Mouse (Mus musculus) heart, postnatal 0 days (tissue): ENCODE results near the gene Tubb3. TPM values are rescaled to one million over a fixed set of nuclear protein-coding genes. Genes with fewer than 3 reads are reported as not detected.

Experiments used
- ATAC-seq: fragments of 200-750 bp; cut with Nextera tagmentation; 2 replicates; pipeline ENCODE4 v1.8.0; 2017; ENCODE audit warnings: low read depth, moderate number of reproducible peaks, moderate library complexity; ENCODE audit not compliant: insufficient read depth
- DNase-seq: peaks from one replicate; pipeline ENCODE4 v3.0.0-alpha.2; 2016; ENCODE audit warnings: low spot score
- H3K27ac ChIP-seq: fragments of 300-500 bp; sonication (generic); 2 replicates; pipeline ENCODE4 v1.5.1; 2014; ENCODE audit warnings: low read depth, mild to moderate bottlenecking
- H3K27me3 ChIP-seq: fragments of 300-500 bp; sonication (generic); 2 replicates; pipeline ENCODE4 v1.6.1; 2014; ENCODE audit warnings: low read length, mixed read lengths; ENCODE audit not compliant: control insufficient read depth, insufficient read depth
- H3K36me3 ChIP-seq: fragments of 300-500 bp; sonication (generic); replicated peaks from 2 replicates; pipeline ENCODE4 v1.6.1; 2014; ENCODE audit warnings: low read length, mixed read lengths; ENCODE audit not compliant: control insufficient read depth, insufficient read depth
- H3K4me1 ChIP-seq: fragments of 300-500 bp; sonication (generic); 2 replicates; pipeline ENCODE4 v1.6.1; 2014; ENCODE audit warnings: antibody characterized with exemption; ENCODE audit not compliant: control insufficient read depth, insufficient read depth
- H3K4me2 ChIP-seq: fragments of 300-500 bp; sonication (generic); 2 replicates; pipeline ENCODE4 v1.6.1; 2014; ENCODE audit warnings: low read depth, mild to moderate bottlenecking, low read length, moderate library complexity
- H3K4me3 ChIP-seq: fragments of 300-500 bp; sonication (generic); 2 replicates; pipeline ENCODE4 v1.5.1; 2014; ENCODE audit warnings: low read depth, low read length
- H3K9ac ChIP-seq: fragments of 300-500 bp; sonication (generic); replicated peaks from 2 replicates; pipeline ENCODE4 v1.6.1; 2014; ENCODE audit warnings: low read depth, low read length, mixed read lengths
- H3K9me3 ChIP-seq: fragments of 300-500 bp; sonication (generic); replicated peaks from 2 replicates; pipeline ENCODE4 v1.6.1; 2016; ENCODE audit warnings: low read length; ENCODE audit not compliant: control insufficient read depth
- CTCF ChIP-seq: IDR thresholded peaks from 2 replicates; pipeline ENCODE4 v1.5.1; 2016; ENCODE audit warnings: antibody characterized with exemption, control low read depth, low read depth
- EP300 ChIP-seq: IDR thresholded peaks from 2 replicates; pipeline ENCODE4 v1.6.1; 2016; ENCODE audit warnings: antibody characterized with exemption, low read depth
- WGBS: fragments of 180-500 bp; shearing (Covaris S2); extraction: QIAGEN DNeasy Blood & Tissue Kit; methylation state at CpG from one replicate; pipeline ENCODE4 v1.1.7; 2014; 5-methylcytosine and 5-hydroxymethylcytosine counted together
- polyA plus RNA-seq: library from polyadenylated mRNA; unstranded; fragments of >200 nt; fragmentation: Nextera tagmentation; extraction: Ambion mirVana; gene quantifications from 2 replicates; pipeline ENCODE4 v1.2.1, GENCODE M21; 2015
- total RNA-seq: library from RNA; depleted of rRNA; stranded (reverse); fragments of >200 nt; gene quantifications from 2 replicates; pipeline ENCODE4 v1.2.3, GENCODE M21; 2014; ENCODE audit warnings: low replicate concordance; rRNA removed

The Tubb3 gene
- total and polyA plus RNA-seq, 2 experiments from 2014 or later, result 0.40 to 1.8 TPM

DNA sequence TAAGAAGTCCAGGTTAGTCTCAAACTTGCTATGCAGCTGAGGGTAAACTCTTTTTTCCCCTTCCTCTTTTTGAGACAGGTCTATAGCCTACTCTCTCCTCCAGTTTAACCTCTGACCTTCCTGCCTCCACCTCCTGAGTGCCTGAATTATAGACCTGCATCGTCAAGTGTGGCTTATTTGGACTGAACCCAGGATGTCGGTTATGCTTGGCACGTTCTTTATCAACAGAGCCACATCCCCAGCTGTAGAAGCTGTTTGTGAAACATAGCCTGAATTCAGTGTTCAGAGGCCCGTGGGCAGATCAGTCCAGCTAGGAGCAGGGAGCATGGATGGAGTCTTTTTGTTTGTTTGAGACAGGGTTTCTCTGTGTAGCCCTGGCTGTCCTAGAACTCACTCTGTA, 40.9 kb downstream of the Tubb3 start:
- WGBS, result 55% methylated on average over 4 of the region's 4 CpGs
- no peak for ATAC-seq
- H3K36me3 ChIP-seq, result peaks cover 61% of the 10 kb centered on the region

DNA sequence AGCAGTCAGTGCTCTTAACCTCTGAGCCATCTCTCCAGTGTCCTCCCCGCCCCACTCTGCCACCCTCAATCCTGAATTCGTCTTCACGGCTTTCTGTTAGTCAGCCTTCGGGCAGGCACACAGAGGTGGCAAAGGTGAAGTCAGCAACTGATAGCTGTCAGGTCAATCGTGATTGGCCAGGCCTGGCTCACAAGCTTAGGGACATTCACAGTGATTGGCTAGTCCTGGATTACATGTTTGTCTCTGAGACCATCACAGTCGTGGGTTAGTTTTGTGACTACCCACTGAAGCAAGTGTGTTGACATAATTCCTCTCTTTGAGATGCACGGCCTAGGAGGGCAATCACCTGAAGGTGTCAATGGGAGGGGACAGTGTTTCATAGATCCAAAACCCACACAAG, 42.1 kb downstream of the Tubb3 start:
- H3K36me3 ChIP-seq, result peaks cover 72% of the 10 kb centered on the region
- H3K9ac ChIP-seq, result no peak overlapping the region
- WGBS, result 72% methylated on average over 7 of the region's 7 CpGs
- no peaks in the 10 kb centered on the region for H3K9me3 ChIP-seq
- DNase-seq (no peak), ATAC-seq (no peak)
- H3K27ac ChIP-seq, result no peak overlapping the region
- H3K4me1 ChIP-seq, result no peaks in the 10 kb centered on the region
- no peak for TF ChIP-seq EP300
- TF ChIP-seq CTCF, result no peak
- no peak overlapping the region for H3K4me3 ChIP-seq
- H3K27me3 ChIP-seq, result no peaks in the 10 kb centered on the region
- H3K4me2 ChIP-seq, result no peak overlapping the region

More for the DNA sequence above, 40.9 kb downstream of the Tubb3 start:
- Histone ChIP-seq H3K27ac (no peak overlapping the region), H3K9ac (no peak overlapping the region), H3K27me3 (no peaks in the 10 kb centered on the region), H3K4me1 (peaks cover 4% of the 10 kb centered on the region), H3K9me3 (no peaks in the 10 kb centered on the region), H3K4me2 (no peak overlapping the region), H3K4me3 (no peak overlapping the region)
- no peak for DNase-seq
- TF ChIP-seq CTCF, result no peak
- no peak for TF ChIP-seq EP300

DNA sequence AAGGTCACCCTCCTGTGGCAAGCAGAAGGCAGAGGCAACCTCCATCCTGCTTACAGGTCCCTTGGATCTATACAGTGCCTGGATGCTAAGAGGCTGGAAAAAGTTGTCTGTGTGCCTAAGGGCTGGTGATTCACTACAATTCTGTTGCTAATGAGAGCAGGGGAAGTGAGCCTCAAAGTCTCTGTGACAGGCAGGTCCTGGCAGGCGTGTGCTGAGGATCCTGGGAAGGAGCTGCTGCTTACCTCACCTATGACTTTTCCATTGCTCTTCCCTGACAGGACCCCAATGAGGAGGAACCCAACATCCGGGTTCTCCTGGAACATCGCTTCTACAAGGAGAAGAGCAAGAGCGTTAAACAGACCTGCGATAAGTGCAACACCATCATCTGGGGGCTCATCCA, 42.7 kb downstream of the Tubb3 start:
- H3K36me3 ChIP-seq, result peaks cover 78% of the 10 kb centered on the region
- 85% methylated on average over 5 of the region's 5 CpGs for whole genome bisulfite sequencing
- no peak for ATAC-seq

DNA sequence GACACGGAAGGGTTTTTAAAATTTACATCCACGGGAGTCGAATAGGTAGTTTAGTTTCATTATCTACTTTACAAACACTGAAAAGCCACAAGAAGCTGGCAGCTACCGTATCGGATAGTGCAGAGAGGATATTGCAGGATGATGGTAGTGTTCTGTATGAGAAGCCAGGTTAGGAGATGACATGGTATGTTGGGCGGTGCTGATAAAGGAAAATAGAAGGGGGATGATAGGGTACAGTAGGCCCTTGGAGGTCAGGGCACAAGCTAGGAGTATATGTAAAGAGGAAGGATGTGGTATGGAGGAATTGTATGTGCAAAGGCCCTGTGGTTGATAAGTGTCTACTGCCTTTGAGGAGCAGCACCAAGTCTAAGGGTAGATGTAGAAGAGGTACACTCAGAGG, 43.3 kb downstream of the Tubb3 start:
- ATAC-seq (no peak), DNase-seq (no peak)
- no peak overlapping the region for H3K4me2 ChIP-seq
- no peak overlapping the region for H3K4me3 ChIP-seq
- peaks cover 77% of the 10 kb centered on the region for H3K36me3 ChIP-seq
- H3K27me3 ChIP-seq, result no peaks in the 10 kb centered on the region
- no peak overlapping the region for H3K9ac ChIP-seq
- 93% methylated on average over 6 of the region's 6 CpGs for WGBS
- H3K27ac ChIP-seq, result no peak overlapping the region
- no peaks in the 10 kb centered on the region for H3K4me1 ChIP-seq
- TF ChIP-seq CTCF (no peak), EP300 (no peak)
- no peaks in the 10 kb centered on the region for H3K9me3 ChIP-seq

More for the DNA sequence above, 42.7 kb downstream of the Tubb3 start:
- H3K4me1 ChIP-seq, result no peaks in the 10 kb centered on the region
- DNase-seq, result no peak
- no peak overlapping the region for H3K4me2 ChIP-seq
- H3K9me3 ChIP-seq, result no peaks in the 10 kb centered on the region
- H3K27ac ChIP-seq, result no peak overlapping the region
- H3K27me3 ChIP-seq, result no peaks in the 10 kb centered on the region
- TF ChIP-seq CTCF (no peak), EP300 (no peak)
- no peak overlapping the region for H3K4me3 ChIP-seq
- H3K9ac ChIP-seq, result no peak overlapping the region

DNA sequence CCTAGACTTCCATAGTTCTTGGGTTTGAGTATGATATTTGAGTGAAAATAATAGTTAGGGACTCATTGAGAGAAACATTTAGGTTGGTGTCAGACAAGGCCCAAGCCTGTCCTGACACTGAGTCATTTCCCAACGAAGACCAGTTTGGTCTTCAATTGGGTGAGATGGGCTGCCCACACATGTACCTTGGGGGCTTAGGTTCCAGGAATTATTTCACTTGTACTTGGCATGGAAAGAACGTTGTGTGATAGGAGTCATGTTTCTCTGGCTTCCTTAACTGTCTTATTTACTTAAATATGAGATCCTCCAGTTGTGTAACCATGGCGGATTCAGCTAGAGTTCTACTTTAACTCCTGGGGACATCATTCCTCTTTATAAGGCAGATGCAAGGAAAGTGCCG, 52.4 kb downstream of the Tubb3 start:
- H3K36me3 ChIP-seq, result peaks cover 34% of the 10 kb centered on the region
- H3K4me2 ChIP-seq, result no peak overlapping the region
- peaks cover 3% of the 10 kb centered on the region; the same call in 1 of the 2 replicates for H3K9me3 ChIP-seq
- DNase-seq (no peak), ATAC-seq (no peak)
- 92% methylated on average over 4 of the region's 4 CpGs for WGBS
- no peak overlapping the region for H3K27ac ChIP-seq
- no peak for TF ChIP-seq CTCF
- TF ChIP-seq EP300, result no peak
- no peaks in the 10 kb centered on the region for H3K4me1 ChIP-seq
- H3K4me3 ChIP-seq, result no peak overlapping the region
- H3K9ac ChIP-seq, result no peak overlapping the region
- no peaks in the 10 kb centered on the region for H3K27me3 ChIP-seq

DNA sequence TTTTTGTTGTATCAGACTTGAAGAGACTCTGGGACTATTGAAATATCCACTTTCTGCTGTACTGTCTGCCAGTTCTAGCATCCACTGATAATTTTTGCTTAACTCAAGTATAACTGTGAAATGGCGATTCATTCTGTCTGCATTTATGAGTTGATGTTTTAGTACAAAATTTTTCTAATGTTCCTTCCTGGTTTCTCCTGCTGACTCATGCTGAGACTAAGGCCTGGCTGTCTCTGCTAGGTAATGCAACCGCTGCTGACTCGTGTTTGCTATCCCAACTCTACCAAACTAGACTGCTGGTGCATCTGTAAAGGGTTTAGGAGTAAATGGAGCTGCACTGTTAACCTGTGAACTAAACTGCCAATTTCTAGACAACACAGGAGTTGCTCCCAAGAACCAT, 56.3 kb downstream of the Tubb3 start:
- H3K27me3 ChIP-seq, result no peaks in the 10 kb centered on the region
- TF ChIP-seq EP300, result no peak
- no peak for TF ChIP-seq CTCF
- H3K27ac ChIP-seq, result no peak overlapping the region
- WGBS, result 71% methylated on average over 3 of the region's 3 CpGs
- no peak overlapping the region for H3K4me3 ChIP-seq
- no peaks in the 10 kb centered on the region for H3K4me1 ChIP-seq
- H3K36me3 ChIP-seq, result peaks cover 4% of the 10 kb centered on the region; the same call in 1 of the 2 replicates
- H3K9me3 ChIP-seq, result peaks cover 3% of the 10 kb centered on the region; the same call in 1 of the 2 replicates
- no peak overlapping the region for H3K9ac ChIP-seq
- no peak for DNase-seq
- H3K4me2 ChIP-seq, result no peak overlapping the region
- ATAC-seq, result no peak

Other genes starting within 250 kb of the Tubb3 start
- 32.3 and 58.6 TPM in 2 replicates for gene Dpep1, start 225.2 kb upstream of the Tubb3 start, total RNA-seq
- gene Dpep1, start 225.2 kb upstream of the Tubb3 start, polyA plus RNA-seq, result 16.3 and 17.6 TPM in 2 replicates
- gene Chmp1a, start 198.7 kb upstream of the Tubb3 start, total RNA-seq, result 121 and 131 TPM in 2 replicates
- 91.0 and 94.3 TPM in 2 replicates for gene Chmp1a, start 198.7 kb upstream of the Tubb3 start, polyA plus RNA-seq
- gene Spata33, start 198.6 kb upstream of the Tubb3 start, total RNA-seq, result 5.7 and 11.4 TPM in 2 replicates
- 17.1 and 21.3 TPM in 2 replicates for gene Spata33, start 198.6 kb upstream of the Tubb3 start, polyA plus RNA-seq
- 26.5 and 31.9 TPM in 2 replicates for gene Cdk10, start 186.6 kb upstream of the Tubb3 start, total RNA-seq
- 14.7 and 14.8 TPM in 2 replicates for gene Cdk10, start 186.6 kb upstream of the Tubb3 start, polyA plus RNA-seq
- gene Spata2l, start 175.2 kb upstream of the Tubb3 start, total RNA-seq, result 3.5 and 4.2 TPM in 2 replicates
- 4.5 and 4.6 TPM in 2 replicates for gene Spata2l, start 175.2 kb upstream of the Tubb3 start, polyA plus RNA-seq
- gene Zfp276, start 157.2 kb upstream of the Tubb3 start, total RNA-seq, result 19.4 and 24.0 TPM in 2 replicates
- gene Zfp276, start 157.2 kb upstream of the Tubb3 start, polyA plus RNA-seq, result 8.9 and 9.7 TPM in 2 replicates
- 21.4 and 32.7 TPM in 2 replicates for gene Vps9d1, start 157.1 kb upstream of the Tubb3 start, total RNA-seq
- 15.4 and 16.1 TPM in 2 replicates for gene Vps9d1, start 157.1 kb upstream of the Tubb3 start, polyA plus RNA-seq
- gene Fanca, start 92.8 kb upstream of the Tubb3 start, total RNA-seq, result 24.3 and 37.1 TPM in 2 replicates
- gene Fanca, start 92.8 kb upstream of the Tubb3 start, polyA plus RNA-seq, result 6.1 and 6.7 TPM in 2 replicates
- 0.15 and 1.2 TPM in 2 replicates for gene Spire2, start 78.7 kb upstream of the Tubb3 start, total RNA-seq
- 0.23 and 0.40 TPM in 2 replicates for gene Spire2, start 78.7 kb upstream of the Tubb3 start, polyA plus RNA-seq
- 172 and 193 TPM in 2 replicates for gene Tcf25, start 37.7 kb upstream of the Tubb3 start, total RNA-seq
- 123 and 127 TPM in 2 replicates for gene Tcf25, start 37.7 kb upstream of the Tubb3 start, polyA plus RNA-seq
- not detected in 2 replicates for gene Mc1r, start 4.3 kb upstream of the Tubb3 start, total RNA-seq
- gene Mc1r, start 4.3 kb upstream of the Tubb3 start, polyA plus RNA-seq, result not detected in 2 replicates
- 35.6 and 91.5 TPM in 2 replicates for gene Def8, start 12.1 kb downstream of the Tubb3 start, total RNA-seq
- 28.3 and 30.9 TPM in 2 replicates for gene Def8, start 12.1 kb downstream of the Tubb3 start, polyA plus RNA-seq
- 16.7 and 31.6 TPM in 2 replicates for gene Afg3l1, start 66.5 kb downstream of the Tubb3 start, total RNA-seq
- gene Afg3l1, start 66.5 kb downstream of the Tubb3 start, polyA plus RNA-seq, result 39.9 and 41.2 TPM in 2 replicates
- gene Dbndd1, start 104.0 kb downstream of the Tubb3 start, total RNA-seq, result 0.73 TPM in 1 of 2 replicates, not detected in the other
- gene Dbndd1, start 104.0 kb downstream of the Tubb3 start, polyA plus RNA-seq, result 0.18 and 0.38 TPM in 2 replicates
- gene Gas8, start 107.4 kb downstream of the Tubb3 start, total RNA-seq, result 0.76 and 1.8 TPM in 2 replicates
- 7.1 and 7.7 TPM in 2 replicates for gene Gas8, start 107.4 kb downstream of the Tubb3 start, polyA plus RNA-seq
- 5.3 and 8.6 TPM in 2 replicates for gene Rhou, start 242.5 kb downstream of the Tubb3 start, total RNA-seq
- gene Rhou, start 242.5 kb downstream of the Tubb3 start, polyA plus RNA-seq, result 2.5 and 2.8 TPM in 2 replicates